Mouse (Mus musculus) liver, adult 2 months (tissue): ENCODE results near the gene 9430007A20Rik. TPM values are rescaled to one million over a fixed set of nuclear protein-coding genes. Genes with fewer than 3 reads are reported as not detected.

Experiments used
- DNase-seq: peaks from one replicate; pipeline ENCODE4 v3.0.0-alpha.2; 2011; ENCODE audit warnings: low read depth, low spot score; ENCODE audit errors: extremely low read depth
- H3K27ac ChIP-seq: fragments of 200-500 bp; replicated peaks from 2 replicates; pipeline ENCODE4 v1.5.1; 2012; ENCODE audit warnings: low read depth, mild to moderate bottlenecking, control low read depth, inconsistent platforms, low read length; ENCODE audit not compliant: insufficient read depth
- H3K27me3 ChIP-seq: fragments of 200-500 bp; 2 replicates; pipeline ENCODE4 v1.6.1; 2012; ENCODE audit warnings: mild to moderate bottlenecking, moderate library complexity, low read length, inconsistent platforms; ENCODE audit not compliant: control insufficient read depth, insufficient read depth
- H3K36me3 ChIP-seq: fragments of 200-500 bp; 2 replicates; pipeline ENCODE4 v1.6.1; 2012; ENCODE audit warnings: low read length, inconsistent platforms; ENCODE audit not compliant: control insufficient read depth, insufficient read depth
- H3K4me1 ChIP-seq: fragments of 200-500 bp; 2 replicates; pipeline ENCODE4 v1.6.1; 2011; ENCODE audit warnings: low read length; ENCODE audit not compliant: control insufficient read depth, insufficient read depth
- H3K4me3 ChIP-seq: fragments of 200-500 bp; 2 replicates; pipeline ENCODE4 v1.5.1; 2011; ENCODE audit warnings: low read depth, mild to moderate bottlenecking, control low read depth, low read length, moderate library complexity; ENCODE audit not compliant: insufficient read depth
- H3K79me2 ChIP-seq: fragments of 200-500 bp; 2 replicates; pipeline ENCODE4 v1.6.1; 2012; ENCODE audit warnings: inconsistent platforms, mild to moderate bottlenecking, low read length, moderate library complexity; ENCODE audit not compliant: control insufficient read depth, insufficient read depth
- H3K9ac ChIP-seq: fragments of 200-500 bp; 2 replicates; pipeline ENCODE4 v1.6.1; 2012; ENCODE audit warnings: low read depth, mild to moderate bottlenecking, control low read depth, inconsistent platforms, low read length
- CTCF ChIP-seq: fragments of 200-500 bp; IDR thresholded peaks from 2 replicates; pipeline ENCODE4 v1.5.1; 2011; ENCODE audit warnings: low read depth, low read length, control low read depth
- POLR2A ChIP-seq: fragments of 200-500 bp; IDR thresholded peaks from 2 replicates; pipeline ENCODE4 v1.6.1; 2011; ENCODE audit warnings: low read length, control low read depth; ENCODE audit not compliant: insufficient read depth; ENCODE audit errors: extremely low read depth
- WGBS: fragments of 180-500 bp; shearing (Covaris S2); methylation state at CpG from one replicate; pipeline ENCODE4 v1.1.7; 2018; 5-methylcytosine and 5-hydroxymethylcytosine counted together
- polyA plus RNA-seq: library from polyadenylated mRNA; depleted of rRNA; stranded (reverse); fragments of >200 nt; gene quantifications from 2 replicates; pipeline ENCODE4 v1.2.3, GENCODE M21; 2012; rRNA removed
- total RNA-seq: library from RNA; depleted of rRNA; stranded (reverse); fragments of >200 nt; gene quantifications from 2 replicates; pipeline ENCODE4 v1.2.3, GENCODE M21; 2014; rRNA removed

The 9430007A20Rik gene
- total and polyA plus RNA-seq, 2 experiments: not detected

GRCm38 (mm10) chr4:144561205-144561604, 41.6 kb downstream of the 9430007A20Rik start:
- Histone ChIP-seq H3K27ac (no peak overlapping the region), H3K27me3 (no peaks in the 10 kb centered on the region), H3K4me3 (no peak overlapping the region), H3K4me1 (no peaks in the 10 kb centered on the region), H3K9ac (no peak overlapping the region), H3K36me3 (no peaks in the 10 kb centered on the region), H3K79me2 (no peaks in the 10 kb centered on the region)
- TF ChIP-seq CTCF: no peak
- no peak for TF ChIP-seq POLR2A
- 57% methylated on average over 2 of the region's 2 CpGs for WGBS
- DNase-seq: no peak

- DNase-seq: no peak
- WGBS: 94% methylated on average over 1 of the region's 1 CpGs
- no peak within 1 kb of the TSS for H3K27ac ChIP-seq
- H3K4me3 ChIP-seq: no peak within 1 kb of the TSS
- no peaks in the 10 kb centered on the region for H3K27me3 ChIP-seq
- no peaks in the 10 kb centered on the region for H3K4me1 ChIP-seq
- no peaks in the 10 kb centered on the region for H3K79me2 ChIP-seq
- no peak within 1 kb of the TSS for H3K9ac ChIP-seq
- TF ChIP-seq CTCF (no peak), POLR2A (no peak)
- no peaks in the 10 kb centered on the region for H3K36me3 ChIP-seq
Measured at GRCm38 (mm10) chr4:144565034-144565433, 45.4 kb downstream of the 9430007A20Rik start, which contains the start of gene Gm13124. Gene Gm13124 (minus strand): TSS chr4:144565134.

GRCm38 (mm10) chr4:144567752-144568151, 48.1 kb downstream of the 9430007A20Rik start:
- Histone ChIP-seq H3K27ac (no peak overlapping the region), H3K36me3 (no peaks in the 10 kb centered on the region), H3K27me3 (no peaks in the 10 kb centered on the region), H3K4me3 (no peak overlapping the region), H3K9ac (no peak overlapping the region), H3K4me1 (no peaks in the 10 kb centered on the region), H3K79me2 (no peaks in the 10 kb centered on the region)
- no peak for TF ChIP-seq POLR2A
- no peak for TF ChIP-seq CTCF
- no peak for DNase-seq

Other genes starting within 250 kb of the 9430007A20Rik start
- gene Pramel5, start 239.3 kb upstream of the 9430007A20Rik start, total RNA-seq: not detected in 2 replicates
- gene Pramel5, start 239.3 kb upstream of the 9430007A20Rik start, polyA plus RNA-seq: not detected in 2 replicates
- not detected in 2 replicates for gene Gm13128, start 189.6 kb upstream of the 9430007A20Rik start, total RNA-seq
- gene Gm13128, start 189.6 kb upstream of the 9430007A20Rik start, polyA plus RNA-seq: not detected in 2 replicates
- gene Gm13119, start 161.9 kb upstream of the 9430007A20Rik start, total RNA-seq: not detected in 2 replicates
- not detected in 2 replicates for gene Gm13119, start 161.9 kb upstream of the 9430007A20Rik start, polyA plus RNA-seq
- gene Pramef20, start 141.9 kb upstream of the 9430007A20Rik start, total RNA-seq: not detected in 2 replicates
- gene Pramef20, start 141.9 kb upstream of the 9430007A20Rik start, polyA plus RNA-seq: not detected in 2 replicates
- not detected in 2 replicates for gene Pramef12, start 111.4 kb upstream of the 9430007A20Rik start, total RNA-seq
- not detected in 2 replicates for gene Pramef12, start 111.4 kb upstream of the 9430007A20Rik start, polyA plus RNA-seq
- gene 1700012P22Rik, start 81.0 kb upstream of the 9430007A20Rik start, total RNA-seq: not detected in 2 replicates
- gene 1700012P22Rik, start 81.0 kb upstream of the 9430007A20Rik start, polyA plus RNA-seq: not detected in 2 replicates
- gene Gm9944, start 66.5 kb upstream of the 9430007A20Rik start, total RNA-seq: not detected in 2 replicates
- gene Gm9944, start 66.5 kb upstream of the 9430007A20Rik start, polyA plus RNA-seq: not detected in 2 replicates
- not detected in 2 replicates for gene Aadacl3, start 56.1 kb upstream of the 9430007A20Rik start, total RNA-seq
- not detected in 2 replicates for gene Aadacl3, start 56.1 kb upstream of the 9430007A20Rik start, polyA plus RNA-seq
- not detected in 2 replicates for gene Gm13124, start 45.3 kb downstream of the 9430007A20Rik start, total RNA-seq
- gene Gm13124, start 45.3 kb downstream of the 9430007A20Rik start, polyA plus RNA-seq: not detected in 2 replicates
- gene Aadacl4, start 93.9 kb downstream of the 9430007A20Rik start, total RNA-seq: not detected in 2 replicates
- not detected in 2 replicates for gene Aadacl4, start 93.9 kb downstream of the 9430007A20Rik start, polyA plus RNA-seq
- gene Gm436, start 166.5 kb downstream of the 9430007A20Rik start, total RNA-seq: not detected in 2 replicates
- gene Gm436, start 166.5 kb downstream of the 9430007A20Rik start, polyA plus RNA-seq: not detected in 2 replicates
- gene Gm13178, start 201.6 kb downstream of the 9430007A20Rik start, total RNA-seq: not detected in 2 replicates
- gene Gm13178, start 201.6 kb downstream of the 9430007A20Rik start, polyA plus RNA-seq: not detected in 2 replicates